Mouse (Mus musculus): ENCODE data around the gene Prkce.

GRCm38 (mm10) chr17:86518604-86519003 is 351.0 kb downstream of the Prkce start:
- TF ChIP-seq CTCF (IDR thresholded peaks at IDR 0.05; ENCODE audit: control insufficient read depth, insufficient read depth, low read length) (no peak), POLR2A (IDR thresholded peaks at IDR 0.05; ENCODE audit: borderline replicate concordance, control insufficient read depth, low read depth, low read length) (no peak)

Measured in bone marrow, adult 2 months (tissue).